Mouse (Mus musculus): ENCODE measurements around the gene Itprid1. TPM values are rescaled to one million over a fixed set of nuclear protein-coding genes. Genes with fewer than 3 reads are reported as not detected.

The Itprid1 gene
- polyA plus RNA-seq, 1 experiment from 2014 or later: 0.12 TPM

GRCm38 (mm10) chr6:55919206-55919605 is 82.5 kb downstream of the Itprid1 start:
- Histone ChIP-seq H3K4me3 (replicated peaks) (no peak overlapping the region), H3K9ac (no peak overlapping the region), H3K4me2 (no peak overlapping the region), H3K9me3 (replicated peaks) (no peaks in the 10 kb centered on the region), H3K27me3 (no peaks in the 10 kb centered on the region), H3K4me1 (no peaks in the 10 kb centered on the region), H3K36me3 (no peaks in the 10 kb centered on the region), H3K27ac (no peak overlapping the region)
- WGBS: 85% methylated on average over 5 of the region's 5 CpGs
- ATAC-seq (replicated peaks; ENCODE audit: low FRiP score): no peak

GRCm38 (mm10) chr6:55920282-55920720 is 83.6 kb downstream of the Itprid1 start:
- no peak for ATAC-seq (replicated peaks; ENCODE audit: low FRiP score)
- H3K9me3 ChIP-seq (replicated peaks): no peaks in the 10 kb centered on the region
- no peak overlapping the region for H3K4me2 ChIP-seq
- no peaks in the 10 kb centered on the region for H3K4me1 ChIP-seq
- no peaks in the 10 kb centered on the region for H3K27me3 ChIP-seq
- H3K36me3 ChIP-seq: no peaks in the 10 kb centered on the region
- H3K9ac ChIP-seq: no peak overlapping the region
- no peak overlapping the region for H3K4me3 ChIP-seq (replicated peaks)
- WGBS: 71% methylated on average over 3 of the region's 3 CpGs
- H3K27ac ChIP-seq: no peak overlapping the region

DNA sequence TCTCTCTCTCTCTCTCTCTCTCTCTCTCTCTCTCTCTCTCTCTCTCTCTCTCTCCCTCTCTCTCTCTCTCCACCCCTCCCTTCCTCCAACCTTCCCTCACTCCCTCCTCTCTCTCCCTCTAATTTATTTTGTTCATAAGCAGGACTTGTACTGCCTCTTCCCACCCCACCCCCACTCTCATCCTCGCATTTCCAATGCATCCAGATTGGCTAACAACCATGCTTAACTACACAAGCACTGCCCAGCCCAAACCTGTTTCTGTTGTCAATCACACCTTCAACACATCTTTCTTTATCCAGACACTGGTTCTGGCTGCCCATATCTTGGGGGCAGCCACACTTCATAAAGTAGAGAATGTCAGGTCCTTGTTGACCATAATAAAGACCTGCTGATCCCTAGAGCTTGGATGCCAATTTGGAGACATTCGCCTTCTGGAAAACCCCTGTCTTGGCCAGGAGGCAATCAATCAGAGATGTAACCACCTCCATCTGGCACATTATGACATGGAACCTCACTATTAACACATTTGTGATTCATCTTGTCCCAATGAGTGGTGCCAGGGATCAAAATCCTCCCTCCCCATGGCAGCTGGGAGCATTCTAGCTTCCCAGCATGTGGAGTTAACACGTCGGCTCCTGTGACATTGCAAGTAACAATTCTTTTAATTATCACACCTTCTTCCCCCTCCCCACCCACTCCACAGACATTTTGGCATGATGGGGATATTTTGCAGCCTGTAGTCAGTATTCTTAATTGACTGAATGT is 84.4 kb downstream of the Itprid1 start:
- Histone ChIP-seq H3K9ac (no peak overlapping the region), H3K4me2 (no peak overlapping the region), H3K9me3 (replicated peaks) (no peaks in the 10 kb centered on the region), H3K36me3 (no peaks in the 10 kb centered on the region), H3K4me1 (no peaks in the 10 kb centered on the region), H3K4me3 (replicated peaks) (no peak overlapping the region), H3K27ac (no peak overlapping the region), H3K27me3 (no peaks in the 10 kb centered on the region)
- no peak for ATAC-seq (replicated peaks; ENCODE audit: low FRiP score)
- 78% methylated on average over 4 of the region's 4 CpGs for WGBS

- Histone ChIP-seq H3K9ac (no peak overlapping the region), H3K4me2 (no peak overlapping the region), H3K4me1 (no peaks in the 10 kb centered on the region), H3K4me3 (replicated peaks) (no peak overlapping the region), H3K9me3 (replicated peaks) (no peaks in the 10 kb centered on the region), H3K36me3 (no peaks in the 10 kb centered on the region), H3K27ac (no peak overlapping the region), H3K27me3 (no peaks in the 10 kb centered on the region)
- 81% methylated on average over 1 of the region's 1 CpGs for WGBS
- no peak for ATAC-seq (replicated peaks; ENCODE audit: low FRiP score)
Measured at GRCm38 (mm10) chr6:55944709-55945108, 108.0 kb downstream of the Itprid1 start.

GRCm38 (mm10) chr6:55950345-55951110 is 113.8 kb downstream of the Itprid1 start:
- Histone ChIP-seq H3K4me3 (replicated peaks) (no peak overlapping the region), H3K9ac (no peak overlapping the region), H3K9me3 (replicated peaks) (no peaks in the 10 kb centered on the region), H3K36me3 (no peaks in the 10 kb centered on the region), H3K27me3 (no peaks in the 10 kb centered on the region), H3K4me2 (no peak overlapping the region), H3K4me1 (no peaks in the 10 kb centered on the region), H3K27ac (no peak overlapping the region)
- 0 out of 2 replicates have a peak, but pooled peaks have one; percentile 71 for ATAC-seq (replicated peaks; ENCODE audit: low FRiP score)
- WGBS: 68% methylated on average over 8 of the region's 8 CpGs

DNA sequence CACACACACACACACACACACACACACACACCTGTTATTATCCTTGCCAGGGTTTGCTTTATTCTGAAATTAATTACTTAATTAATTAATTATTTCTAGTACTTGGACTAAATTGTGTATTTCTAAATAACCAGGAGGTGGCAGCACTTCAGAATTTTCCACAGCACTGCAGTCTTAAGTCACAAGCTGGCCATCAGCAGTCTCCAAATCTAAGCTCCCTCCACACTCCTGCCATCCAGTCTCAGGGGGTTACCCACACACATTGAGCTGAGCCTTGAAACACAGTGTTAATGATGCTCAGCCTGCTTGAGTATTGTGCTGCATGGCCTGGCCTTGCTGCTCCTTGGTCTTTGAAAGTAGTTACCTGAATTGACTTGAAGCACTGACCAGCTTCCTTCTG is 136.3 kb downstream of the Itprid1 start:
- no peaks in the 10 kb centered on the region for H3K36me3 ChIP-seq
- no peaks in the 10 kb centered on the region for H3K9me3 ChIP-seq (replicated peaks)
- H3K4me3 ChIP-seq (replicated peaks): no peak overlapping the region
- H3K27ac ChIP-seq: no peak overlapping the region
- no peak overlapping the region for H3K4me2 ChIP-seq
- H3K4me1 ChIP-seq: no peaks in the 10 kb centered on the region
- 0 out of 2 replicates have a peak, but pooled peaks have one; percentile 49 for ATAC-seq (replicated peaks; ENCODE audit: low FRiP score)
- H3K9ac ChIP-seq: no peak overlapping the region
- H3K27me3 ChIP-seq: no peaks in the 10 kb centered on the region

DNA sequence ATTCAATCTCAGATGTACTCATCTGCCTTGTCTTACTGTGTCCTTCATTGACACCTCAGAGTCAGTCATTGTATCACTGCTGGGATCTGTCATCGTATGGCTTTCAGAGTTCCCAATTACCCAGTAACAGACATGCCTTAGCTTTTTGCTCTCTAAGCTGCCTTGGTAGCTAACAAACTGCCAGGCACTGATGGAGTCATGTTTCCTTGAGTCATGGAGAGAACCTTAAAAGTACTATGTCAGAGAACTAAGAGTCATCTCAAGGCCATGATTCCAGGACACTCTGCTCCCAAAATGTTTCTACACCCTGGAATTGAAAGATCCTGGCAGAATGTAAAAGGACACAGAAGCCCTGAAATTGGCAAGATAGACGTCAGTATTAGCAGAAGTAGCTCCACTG is 143.1 kb downstream of the Itprid1 start:
- no peak overlapping the region for H3K4me2 ChIP-seq
- H3K4me1 ChIP-seq: no peaks in the 10 kb centered on the region
- H3K9ac ChIP-seq: no peak overlapping the region
- H3K27ac ChIP-seq: no peak overlapping the region
- no peak for ATAC-seq (replicated peaks; ENCODE audit: low FRiP score)
- H3K36me3 ChIP-seq: no peaks in the 10 kb centered on the region
- no peaks in the 10 kb centered on the region for H3K27me3 ChIP-seq
- no peak overlapping the region for H3K4me3 ChIP-seq (replicated peaks)
- WGBS: 81% methylated on average over 2 of the region's 2 CpGs
- H3K9me3 ChIP-seq (replicated peaks): no peaks in the 10 kb centered on the region

DNA sequence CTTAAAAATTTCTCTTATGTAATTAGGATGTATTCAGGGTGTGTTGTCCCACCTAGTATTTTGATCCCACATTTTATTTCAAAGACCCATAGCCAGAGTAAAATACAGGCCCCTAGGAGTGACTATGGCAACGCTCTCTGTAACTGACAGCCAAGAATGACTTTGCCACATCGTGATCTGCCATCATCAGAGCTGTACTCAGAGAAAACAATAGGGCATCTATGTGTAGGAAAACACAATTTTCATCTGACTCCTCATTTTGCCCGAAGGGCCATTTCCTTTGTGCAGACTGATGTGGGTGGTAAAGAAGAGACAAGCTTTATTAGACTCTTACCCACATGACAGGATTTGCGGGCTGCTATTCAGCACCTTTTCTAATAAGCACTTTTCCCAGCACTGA is 172.0 kb downstream of the Itprid1 start:
- 81% methylated on average over 4 of the region's 4 CpGs for WGBS
- ATAC-seq (replicated peaks; ENCODE audit: low FRiP score): no peak
- no peak overlapping the region for H3K4me2 ChIP-seq

GRCm38 (mm10) chr6:56012384-56012783 is 175.7 kb downstream of the Itprid1 start:
- Histone ChIP-seq H3K36me3 (no peaks in the 10 kb centered on the region), H3K4me2 (no peak overlapping the region), H3K9ac (no peak overlapping the region), H3K9me3 (replicated peaks) (no peaks in the 10 kb centered on the region), H3K27ac (no peak overlapping the region), H3K27me3 (no peaks in the 10 kb centered on the region), H3K4me3 (replicated peaks) (no peak overlapping the region), H3K4me1 (no peaks in the 10 kb centered on the region)
- 67% methylated on average over 5 of the region's 5 CpGs for WGBS
- no peak for ATAC-seq (replicated peaks; ENCODE audit: low FRiP score)

More for the DNA sequence above, 172.0 kb downstream of the Itprid1 start:
- no peaks in the 10 kb centered on the region for H3K9me3 ChIP-seq (replicated peaks)
- no peaks in the 10 kb centered on the region for H3K36me3 ChIP-seq
- H3K9ac ChIP-seq: no peak overlapping the region
- no peaks in the 10 kb centered on the region for H3K27me3 ChIP-seq
- H3K27ac ChIP-seq: no peak overlapping the region
- no peaks in the 10 kb centered on the region for H3K4me1 ChIP-seq
- no peak overlapping the region for H3K4me3 ChIP-seq (replicated peaks)

DNA sequence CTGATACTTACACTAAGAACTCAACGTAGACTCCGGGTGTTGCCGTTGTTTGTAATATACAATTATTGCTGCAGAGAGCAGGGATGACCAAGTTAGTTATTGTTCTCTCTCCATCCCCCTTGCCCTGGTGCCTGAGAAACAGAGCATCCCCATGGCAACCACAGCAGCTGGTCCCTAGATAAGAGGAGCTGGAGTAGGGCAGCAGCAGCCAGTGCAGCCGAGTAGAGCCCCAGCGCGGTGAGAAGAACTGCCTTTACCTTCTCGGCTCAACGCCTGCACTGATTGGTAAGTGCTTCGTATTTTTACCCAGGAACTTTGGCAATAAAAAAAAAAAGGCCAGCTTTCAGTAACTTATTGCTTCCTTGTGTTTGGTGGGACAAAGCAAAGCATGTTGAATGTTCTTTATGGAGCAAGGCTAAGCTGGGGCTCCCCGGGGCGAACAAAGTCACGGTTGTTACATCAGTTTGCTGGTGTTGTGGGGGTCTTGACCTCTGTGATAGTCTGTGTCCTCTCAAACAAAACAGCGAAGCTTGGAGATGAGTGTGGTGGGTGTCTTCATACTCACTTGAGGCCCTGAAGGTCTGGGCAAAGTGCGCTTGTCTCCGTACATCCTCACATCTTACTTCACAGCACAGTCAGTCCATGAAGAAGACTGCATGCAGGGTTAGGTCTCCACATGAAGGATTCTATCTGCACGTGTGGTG is 180.7 kb downstream of the Itprid1 start, which contains the start of gene Ppp1r17:
Gene Ppp1r17, plus strand, starts transcription at position 207 of the 704 bp plus-strand sequence.
- WGBS: 76% methylated on average over 16 of the region's 16 CpGs
- no peak for ATAC-seq (replicated peaks; ENCODE audit: low FRiP score)
- H3K9me3 ChIP-seq (replicated peaks): no peaks in the 10 kb centered on the region
- H3K4me3 ChIP-seq (replicated peaks): no peak within 1 kb of the TSS
- no peaks in the 10 kb centered on the region for H3K27me3 ChIP-seq
- H3K4me2 ChIP-seq: no peak within 1 kb of the TSS
- H3K27ac ChIP-seq: no peak within 1 kb of the TSS
- H3K9ac ChIP-seq: no peak within 1 kb of the TSS
- no peaks in the 10 kb centered on the region for H3K4me1 ChIP-seq
- no peaks in the 10 kb centered on the region for H3K36me3 ChIP-seq

- H3K27me3 ChIP-seq: no peaks in the 10 kb centered on the region
- no peak overlapping the region for H3K4me2 ChIP-seq
- no peak overlapping the region for H3K27ac ChIP-seq
- no peak for ATAC-seq (replicated peaks; ENCODE audit: low FRiP score)
- H3K4me3 ChIP-seq (replicated peaks): no peak overlapping the region
- H3K9me3 ChIP-seq (replicated peaks): no peaks in the 10 kb centered on the region
- no peaks in the 10 kb centered on the region for H3K36me3 ChIP-seq
- H3K9ac ChIP-seq: no peak overlapping the region
- H3K4me1 ChIP-seq: no peaks in the 10 kb centered on the region
- WGBS: 68% methylated on average over 2 of the region's 2 CpGs
Measured at GRCm38 (mm10) chr6:56019632-56020031, 182.9 kb downstream of the Itprid1 start.

DNA sequence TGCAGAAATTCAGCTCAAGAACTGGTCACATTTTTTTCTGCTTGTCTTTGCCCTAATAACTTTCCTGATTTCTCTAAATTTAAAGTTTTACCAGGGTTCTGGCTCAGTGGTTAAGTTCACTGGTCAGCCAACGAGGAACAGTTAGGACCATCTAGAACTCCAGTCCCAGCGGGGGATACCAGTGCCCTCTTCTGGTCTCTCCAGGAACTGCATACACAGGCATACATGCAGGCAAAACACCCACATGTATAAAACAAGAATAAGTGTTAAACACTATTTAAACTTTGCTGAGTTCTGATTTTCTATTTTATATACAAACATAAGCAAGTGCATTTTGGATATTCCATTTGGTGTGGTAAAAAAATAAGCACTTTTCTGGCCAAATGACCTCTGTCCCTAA is 188.8 kb downstream of the Itprid1 start:
- WGBS: 69% methylated on average over 2 of the region's 2 CpGs
- no peak overlapping the region for H3K27ac ChIP-seq

More for the DNA sequence above, 188.8 kb downstream of the Itprid1 start:
- Histone ChIP-seq H3K27me3 (no peaks in the 10 kb centered on the region), H3K36me3 (no peaks in the 10 kb centered on the region), H3K4me3 (replicated peaks) (no peak overlapping the region), H3K4me2 (no peak overlapping the region), H3K9me3 (replicated peaks) (no peaks in the 10 kb centered on the region), H3K9ac (no peak overlapping the region), H3K4me1 (no peaks in the 10 kb centered on the region)
- no peak for ATAC-seq (replicated peaks; ENCODE audit: low FRiP score)

Measured in kidney, embryonic 15.5 days (tissue).